Mouse (Mus musculus) CD8-positive naive resting alpha-beta T cell, adult 2 months (primary cell): ENCODE data around the gene Plod2.

ENCODE experiments used
- DNase-seq, 2 experiments: peaks; one replicate each; pipeline ENCODE4 v3.0.0; 2022; ENCODE audit warnings: low read depth in 2 of 2, low spot score in 2 of 2

Gene Plod2

DNA sequence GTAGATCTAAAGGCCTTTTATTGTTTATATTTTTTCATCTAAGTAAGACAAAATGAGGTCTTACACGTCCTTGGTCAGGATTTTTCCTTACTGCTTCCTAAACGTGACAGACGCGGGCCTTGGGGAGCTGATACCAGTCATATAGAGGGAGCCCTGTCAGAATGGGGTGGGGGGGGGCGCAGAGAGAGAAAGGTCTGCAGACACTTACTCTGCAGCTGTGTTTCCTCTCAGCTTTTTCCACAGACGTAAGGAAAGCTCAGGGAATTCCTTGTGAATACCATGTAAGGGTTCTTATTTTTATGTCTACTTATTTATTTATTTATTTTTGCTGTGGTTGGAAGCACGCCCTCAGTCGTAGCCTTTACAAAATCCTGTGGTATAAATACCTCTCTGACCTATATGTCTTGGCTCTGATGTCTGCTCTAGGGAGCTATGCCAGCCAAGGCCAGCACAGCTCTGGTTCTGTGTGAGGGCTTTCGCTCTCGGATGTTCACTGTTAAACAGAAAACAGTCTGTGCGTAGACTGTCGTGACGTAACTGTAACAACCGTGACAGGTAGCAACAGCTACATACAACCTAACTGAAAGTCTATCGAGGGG, 58.0 kb downstream of the Plod2 start:
- DNase-seq, result no peak

DNA sequence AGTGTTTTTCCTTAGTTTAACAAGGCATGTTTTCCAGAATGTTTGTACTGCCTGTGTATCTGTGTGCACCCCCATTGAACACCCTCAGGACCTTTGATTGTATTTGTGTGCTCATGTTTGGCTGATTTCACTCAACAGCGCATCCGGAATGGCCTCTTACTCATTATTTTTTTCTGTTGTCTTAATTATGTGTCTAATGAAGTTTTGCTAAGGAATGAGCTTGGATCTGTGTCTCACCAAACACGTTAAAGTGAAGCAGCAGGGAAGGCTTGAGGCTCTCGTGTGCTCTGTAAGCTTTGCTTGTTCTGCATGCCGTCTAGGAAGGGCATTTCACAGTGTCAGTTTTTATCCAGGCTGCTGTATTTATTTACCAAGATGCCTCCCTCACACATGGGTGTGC, 59.5 kb downstream of the Plod2 start:
- no peak for DNase-seq

DNA sequence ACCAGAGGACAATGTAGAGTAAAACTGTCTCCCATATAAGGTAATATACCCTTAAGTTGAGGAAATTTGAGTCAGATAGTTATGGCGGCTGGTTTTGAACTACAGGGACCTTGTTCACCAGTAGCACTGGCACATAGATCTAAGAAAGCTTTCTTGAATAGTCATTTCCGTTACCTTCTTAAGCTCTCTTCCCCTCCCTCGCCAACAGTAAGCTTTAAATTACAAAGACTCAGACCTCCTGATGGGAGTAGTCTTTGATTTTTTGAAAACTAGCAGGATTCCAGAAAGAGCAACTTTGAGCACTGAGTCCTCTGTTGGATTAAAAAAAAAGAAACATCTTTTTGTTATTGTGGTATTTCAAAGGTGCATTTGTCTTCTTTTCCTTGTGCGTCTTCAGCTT, 61.5 kb downstream of the Plod2 start:
- DNase-seq, result no peak

DNA sequence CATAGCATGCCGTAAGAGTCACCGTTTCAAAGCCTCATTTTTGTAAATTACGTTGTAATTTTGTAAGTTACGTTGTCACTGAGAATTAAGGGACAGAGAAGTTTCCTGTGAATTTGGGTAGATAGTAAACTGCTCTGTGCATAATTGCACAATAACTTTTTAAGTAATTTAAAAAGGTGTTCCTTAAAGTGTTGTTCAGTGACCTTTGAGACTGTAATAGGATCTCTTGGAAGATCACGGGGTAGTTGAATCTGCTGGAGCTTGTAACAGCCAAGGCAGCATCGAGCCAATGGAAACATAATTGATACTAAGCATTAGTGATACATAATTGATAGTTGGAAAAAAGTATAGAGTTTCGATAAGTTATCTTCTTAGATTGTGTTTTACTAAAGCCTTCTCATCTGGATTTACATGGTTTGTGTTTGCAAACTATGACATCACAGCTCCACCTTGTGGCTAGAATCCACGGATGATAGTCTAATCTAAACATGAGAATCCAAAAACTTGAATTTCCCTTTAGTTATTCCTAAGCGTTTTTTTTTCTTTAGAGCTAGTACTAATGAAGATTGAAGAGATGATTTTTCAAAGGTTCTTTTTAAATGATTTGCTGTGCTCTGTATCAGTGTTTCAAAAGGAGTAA, 68.7 kb downstream of the Plod2 start:
- DNase-seq, result no peak

DNA sequence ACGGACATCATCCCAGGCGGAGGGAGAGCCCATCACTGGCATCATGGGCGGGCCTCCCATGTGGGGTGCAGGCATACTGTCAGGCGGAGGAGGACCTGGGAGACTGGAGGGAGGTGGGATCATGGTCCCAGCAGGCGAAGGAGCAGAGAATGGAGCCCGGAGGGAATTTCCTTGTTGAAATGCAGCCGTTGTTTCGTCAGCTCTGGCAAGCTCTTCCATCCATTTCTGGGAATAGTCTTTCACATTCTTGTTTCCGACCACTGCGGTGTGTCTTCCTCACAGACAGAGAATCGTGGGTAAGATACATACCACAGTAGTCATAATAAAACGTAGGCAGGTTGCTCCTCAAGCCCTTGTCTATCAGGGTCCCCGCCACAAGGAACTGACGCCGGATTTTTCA, 70.6 kb downstream of the Plod2 start:
- DNase-seq, result no peak

DNA sequence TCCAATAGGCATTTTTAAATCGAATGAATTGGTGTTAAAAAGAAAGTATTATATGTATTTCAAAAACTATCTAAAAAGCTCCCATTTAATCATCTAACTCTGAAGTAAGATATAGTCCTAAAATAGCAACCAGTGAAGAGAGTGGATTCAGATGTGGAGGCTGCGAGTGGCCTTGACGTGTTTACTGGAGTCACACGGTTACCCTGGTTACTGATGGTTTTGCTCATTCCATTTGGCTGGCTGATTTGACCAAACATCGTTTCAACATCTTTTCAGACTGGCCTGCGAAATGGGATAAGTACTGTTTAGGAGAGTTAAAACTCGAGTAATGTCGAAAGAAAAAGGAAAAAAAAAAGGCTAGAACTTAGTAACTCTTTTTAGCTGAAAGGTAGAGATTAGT, 71.2 kb downstream of the Plod2 start:
- no peak for DNase-seq

DNA sequence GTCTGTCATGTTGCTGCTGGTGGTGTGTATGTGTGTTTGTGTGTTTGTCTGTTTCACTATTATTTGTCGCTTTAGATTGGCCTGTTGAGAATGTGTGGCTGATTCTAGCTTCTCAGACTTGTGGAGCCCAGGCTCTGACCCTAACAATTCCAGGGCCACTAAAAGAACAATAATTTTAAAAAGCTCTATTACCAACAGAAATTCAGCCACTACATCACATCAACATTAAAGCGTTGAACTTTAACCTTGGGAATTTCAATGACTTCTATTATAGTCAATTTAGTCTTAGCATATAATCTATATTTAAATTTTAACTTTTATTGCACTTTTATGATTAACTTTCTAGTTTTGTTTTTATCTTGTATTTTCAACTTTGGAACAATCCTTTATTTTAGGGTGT, 74.4 kb downstream of the Plod2 start:
- DNase-seq, result no peak

DNA sequence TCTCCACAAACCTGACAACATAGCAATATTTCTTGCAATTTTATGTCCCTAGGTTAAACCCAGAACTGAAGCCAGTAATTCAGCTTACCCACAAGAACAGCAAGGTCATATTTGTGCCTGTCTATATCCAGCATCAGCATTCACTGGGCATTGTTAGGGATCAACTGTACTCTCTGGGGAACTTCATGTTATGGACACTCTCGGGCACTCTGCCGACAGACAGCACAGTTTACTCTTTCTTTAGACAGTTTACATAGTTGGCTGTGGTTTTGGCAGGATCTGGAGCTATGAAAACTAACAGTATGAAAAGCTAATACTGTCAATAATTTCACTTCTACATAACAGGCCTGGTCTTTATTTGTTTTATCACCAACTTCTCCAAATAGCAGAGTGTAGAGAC, 75.4 kb downstream of the Plod2 start:
- DNase-seq, result no peak

DNA sequence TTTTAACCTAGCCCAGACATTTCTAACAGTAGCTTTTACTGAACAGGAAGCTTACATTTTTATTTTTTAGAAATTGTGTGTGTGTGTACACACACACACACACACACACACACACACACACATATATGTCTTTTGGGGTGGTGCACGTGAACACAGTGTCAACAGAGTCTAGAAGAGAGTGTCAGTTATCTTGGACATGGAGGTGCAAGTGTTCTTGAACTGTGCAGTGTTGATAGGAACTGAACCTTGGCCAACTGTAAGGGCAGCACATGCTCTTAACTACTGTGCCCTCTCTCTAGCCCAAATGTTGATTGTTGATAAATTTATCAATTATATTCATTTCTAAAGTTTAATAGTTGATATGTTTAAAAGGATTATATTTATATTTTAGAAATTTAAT, 78.1 kb downstream of the Plod2 start:
- DNase-seq, result no peak

DNA sequence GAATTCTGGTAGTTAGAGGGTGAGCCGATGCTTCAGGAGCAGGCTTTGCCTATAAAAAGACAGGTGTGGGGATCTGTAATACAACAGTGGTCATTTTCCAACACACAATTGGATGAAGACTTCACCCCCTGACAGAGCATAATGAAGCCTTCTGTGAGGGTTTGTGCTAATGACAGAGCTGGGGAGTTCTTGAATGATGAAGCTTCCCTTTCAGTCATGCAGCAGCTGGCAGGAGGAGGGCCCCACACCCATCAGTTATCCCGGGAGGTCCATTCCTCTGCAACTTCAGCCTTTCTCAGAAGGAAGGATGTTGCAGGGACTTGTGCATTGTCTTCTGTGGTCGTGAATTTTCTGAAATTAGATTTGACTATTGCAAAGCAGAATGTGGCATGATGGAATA, 79.2 kb downstream of the Plod2 start:
- no peak for DNase-seq

DNA sequence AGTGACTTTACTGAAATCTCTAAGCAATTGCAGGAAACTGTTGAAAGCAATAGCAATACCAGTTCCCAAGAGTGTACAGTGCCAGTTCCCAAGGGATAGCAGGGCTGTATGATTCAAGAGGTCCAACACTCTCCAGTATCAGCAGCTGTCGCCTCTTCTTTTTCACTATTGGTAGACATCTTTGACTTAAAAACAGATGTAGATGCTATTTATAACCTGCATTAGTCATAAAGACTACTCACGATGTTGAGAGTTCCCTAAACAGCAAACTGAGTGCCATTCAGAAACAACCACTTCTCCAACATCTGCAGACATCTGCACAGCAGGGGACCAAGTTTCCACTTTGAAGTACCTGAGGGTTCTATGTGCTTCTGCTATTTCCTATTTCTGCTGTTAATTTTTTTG, 79.9 kb downstream of the Plod2 start:
- no peak for DNase-seq

DNA sequence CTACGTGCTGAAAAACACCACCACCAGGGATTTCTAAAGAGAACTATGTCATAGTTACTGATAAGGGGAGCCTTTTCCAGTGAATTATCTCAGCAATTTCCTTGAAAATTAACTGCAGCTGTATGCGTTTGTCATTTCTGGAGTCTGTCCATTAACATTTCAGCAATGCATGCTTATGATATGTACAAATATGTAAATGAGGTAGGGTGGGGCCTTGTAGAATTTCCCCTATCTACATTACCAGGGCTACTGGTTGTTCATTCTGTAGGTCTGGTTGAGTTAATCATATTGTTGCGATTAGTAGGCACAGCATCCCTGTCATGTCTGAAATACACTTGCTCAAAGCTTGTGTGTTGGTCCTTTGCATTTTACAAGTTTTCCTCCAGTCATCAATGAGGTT, 92.8 kb downstream of the Plod2 start:
- DNase-seq, result no peak

DNA sequence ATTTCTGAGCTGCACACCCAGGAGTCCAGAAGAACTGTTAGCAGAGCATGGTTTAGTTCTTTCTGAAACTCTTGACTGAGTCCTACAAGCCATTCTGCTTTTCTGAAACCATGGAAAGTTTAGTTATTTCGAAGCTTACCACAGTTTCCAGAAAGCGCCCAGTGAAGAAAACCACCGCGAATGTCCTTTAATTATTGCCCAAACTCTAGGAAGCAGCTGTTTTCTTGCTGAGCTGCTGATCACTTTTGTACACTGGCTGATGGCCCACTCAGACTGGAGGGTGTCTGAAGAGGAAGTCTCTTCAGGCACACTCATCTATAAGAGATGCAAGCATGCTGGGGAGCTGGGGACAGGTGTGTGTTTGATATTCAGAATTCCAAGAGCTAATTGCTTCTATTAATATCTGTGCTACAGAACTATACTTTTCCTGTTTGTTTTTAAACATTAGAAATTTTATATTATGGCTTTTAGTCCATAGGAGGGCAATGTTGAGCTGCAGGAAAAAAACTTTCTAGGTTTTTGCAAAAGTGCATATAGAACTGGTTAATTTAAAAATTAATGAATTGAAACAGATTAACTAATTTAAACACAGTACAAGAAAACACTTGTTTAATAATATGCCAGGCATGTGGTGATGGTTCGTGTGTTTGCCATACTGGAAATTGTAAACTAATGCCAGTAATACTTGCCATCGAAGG, 97.3 kb downstream of the Plod2 start:
- DNase-seq, result no peak

DNA sequence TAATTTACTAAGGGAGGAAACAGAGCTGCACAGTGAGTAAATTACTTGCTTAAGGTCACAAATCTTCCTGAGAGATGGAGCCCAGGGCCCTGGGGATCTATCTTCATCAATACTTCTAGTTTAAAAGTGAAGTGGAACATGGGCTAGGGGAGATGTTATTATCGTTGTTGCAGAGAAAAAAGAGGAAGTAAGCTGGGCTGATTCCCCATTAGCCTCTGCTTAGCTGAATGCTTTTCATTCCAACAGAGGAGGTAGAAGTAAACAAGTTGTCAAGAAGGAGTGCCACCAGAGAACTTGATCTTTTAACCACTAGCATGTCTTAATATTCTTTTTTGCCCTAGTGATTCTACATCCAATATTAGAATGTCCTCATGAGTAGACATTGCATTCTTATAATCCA, 99.7 kb downstream of the Plod2 start:
- DNase-seq, result no peak
